Mouse (Mus musculus) kidney, adult 11 months (tissue): ENCODE measurements around the gene Gm21190.
"Not testable (repeated sequence)": the region's sequence is repeated elsewhere in the genome, so short reads cannot be mapped to it uniquely, and the experiment has no call there.

Experiments used
- DNase-seq: peaks from one replicate; pipeline ENCODE4 v3.0.0; 2022

The Gm21190 gene

DNA sequence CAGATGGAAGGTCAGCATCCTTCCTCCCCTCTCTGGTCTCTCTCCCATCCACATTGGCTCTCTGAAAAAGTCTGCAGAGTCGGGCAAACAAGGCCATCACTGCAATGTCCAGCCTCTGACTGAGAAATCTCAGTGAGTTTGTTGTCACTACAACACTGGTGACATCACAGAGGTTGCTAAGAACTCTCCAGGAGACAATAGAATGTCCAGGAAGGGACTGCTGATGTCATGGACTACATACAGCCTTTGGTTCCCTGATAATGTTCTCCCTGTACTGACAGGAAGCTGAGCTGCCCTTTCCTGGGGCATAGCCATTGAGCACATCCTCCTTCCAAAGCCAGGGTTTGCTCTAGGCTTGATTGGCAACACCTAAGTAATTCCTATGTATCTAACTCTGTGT is at the start of gene Gm21190:
TSS of gene Gm21190 (minus strand) at position 101 of the 400 bp plus-strand sequence.
- DNase-seq, result not testable (repeated sequence)

DNA sequence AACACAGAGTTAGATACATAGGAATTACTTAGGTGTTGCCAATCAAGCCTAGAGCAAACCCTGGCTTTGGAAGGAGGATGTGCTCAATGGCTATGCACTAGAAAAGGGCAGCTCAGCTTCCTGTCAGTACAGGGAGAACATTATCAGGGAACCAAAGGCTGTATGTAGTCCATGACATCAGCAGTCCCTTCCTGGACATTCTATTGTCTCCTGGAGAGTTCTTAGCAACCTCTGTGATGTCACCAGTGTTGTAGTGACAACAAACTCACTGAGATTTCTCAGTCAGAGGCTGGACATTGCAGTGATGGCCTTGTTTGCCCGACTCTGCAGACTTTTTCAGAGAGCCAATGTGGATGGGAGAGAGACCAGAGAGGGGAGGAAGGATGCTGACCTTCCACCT is 48.0 kb upstream of the Gm21190 start, which contains the start of gene Gm21083:
TSS of gene Gm21083 (plus strand) at position 301 of the 400 bp plus-strand sequence.
- not testable (repeated sequence) for DNase-seq

DNA sequence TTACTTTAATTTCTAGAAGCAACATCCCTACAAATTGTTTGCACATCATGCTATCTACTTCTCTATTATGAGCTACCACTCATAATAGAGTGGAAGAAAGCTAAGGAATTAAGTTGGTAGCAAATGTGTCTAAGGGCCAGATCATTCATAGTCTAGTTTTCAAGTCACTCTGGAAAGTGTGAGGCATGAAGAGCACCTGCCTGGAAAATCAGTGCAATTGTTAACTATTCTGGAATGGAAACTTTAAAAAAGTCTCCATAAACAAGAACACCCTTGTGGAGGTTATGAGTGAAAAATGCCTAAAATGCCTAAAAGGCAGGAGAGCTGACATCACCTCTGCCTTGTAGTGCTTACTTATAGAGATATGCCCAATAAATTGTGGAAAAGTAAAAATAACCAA is 44.7 kb upstream of the Gm21190 start:
- not testable (repeated sequence) for DNase-seq

DNA sequence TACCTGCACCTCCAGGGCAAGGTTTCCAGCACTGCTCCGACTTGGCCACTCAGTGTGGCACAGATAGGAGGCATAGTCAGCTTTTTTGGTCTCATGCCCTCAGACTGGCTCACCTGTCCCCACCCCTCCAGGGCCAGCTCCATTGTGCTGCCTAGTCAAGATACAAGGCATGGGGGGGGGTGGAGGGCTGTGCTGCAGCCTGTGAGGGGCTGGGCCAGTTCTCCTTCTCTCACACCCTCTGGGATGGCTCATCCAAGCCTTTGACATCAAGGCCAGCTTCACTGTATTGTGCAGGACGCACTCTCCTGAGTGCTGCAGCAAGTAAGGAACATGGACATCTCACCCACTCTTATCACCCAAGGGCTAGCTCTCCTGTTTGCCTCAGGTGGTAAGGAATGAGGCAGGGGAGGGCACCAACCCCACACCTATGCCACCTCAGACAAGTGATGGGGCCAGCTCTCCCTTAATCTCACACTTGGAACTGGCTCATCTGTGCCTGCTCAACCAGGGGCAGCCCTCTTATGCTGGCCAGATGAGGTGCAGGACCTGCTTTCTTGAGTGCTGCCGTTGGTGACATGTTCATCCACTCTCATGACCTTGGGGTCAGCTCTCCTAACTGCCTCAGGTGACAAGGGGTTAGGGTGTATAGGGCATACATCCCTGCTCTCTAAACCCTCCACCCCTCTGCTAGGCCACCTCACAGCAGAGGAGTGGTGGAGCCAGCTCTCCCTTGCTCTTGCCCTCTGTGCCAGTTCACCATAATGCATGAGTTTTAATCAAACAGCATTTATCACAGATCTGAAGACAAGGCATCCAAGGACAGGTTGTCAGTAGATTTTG is 32.6 kb upstream of the Gm21190 start:
- DNase-seq, result not testable (repeated sequence)

DNA sequence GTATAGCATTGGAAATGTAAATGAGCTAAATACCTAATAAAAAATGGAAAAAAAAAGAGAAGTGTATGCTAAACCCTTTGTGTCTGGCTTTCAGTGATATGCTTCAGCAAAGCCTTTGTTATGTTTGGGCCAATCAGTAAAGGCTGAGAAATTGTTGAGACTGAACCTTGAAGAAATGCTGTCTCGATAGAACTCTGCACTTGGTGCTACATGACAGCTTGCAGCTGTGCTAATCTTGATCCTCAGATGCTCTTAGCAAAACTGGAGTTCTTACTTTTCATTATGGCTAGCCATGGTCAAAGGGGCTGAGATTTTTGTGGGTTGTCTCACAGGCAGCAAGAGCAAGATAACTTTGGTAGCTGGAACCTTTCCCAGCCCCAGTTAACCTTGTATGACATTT is 29.6 kb upstream of the Gm21190 start:
- DNase-seq, result not testable (repeated sequence)

DNA sequence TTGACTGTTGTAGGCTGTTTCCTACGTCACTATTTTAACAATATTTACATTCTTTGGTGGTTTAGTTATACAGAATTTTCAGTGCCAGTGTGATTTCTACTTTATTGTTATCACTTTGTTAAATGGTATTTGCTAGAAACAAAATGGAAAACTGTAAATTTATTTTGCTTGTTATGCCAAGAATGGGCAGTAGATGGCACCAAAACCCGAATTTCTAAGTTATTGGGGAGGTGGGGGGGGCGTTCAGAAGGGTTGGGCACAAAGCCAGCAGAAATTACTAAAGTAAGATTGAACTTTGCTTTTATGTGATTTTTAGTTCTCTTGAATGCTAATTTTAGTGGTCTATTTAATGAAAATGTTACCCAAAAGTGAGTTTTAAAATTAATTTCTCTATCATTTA is 20.6 kb upstream of the Gm21190 start:
- DNase-seq, result not testable (repeated sequence)

DNA sequence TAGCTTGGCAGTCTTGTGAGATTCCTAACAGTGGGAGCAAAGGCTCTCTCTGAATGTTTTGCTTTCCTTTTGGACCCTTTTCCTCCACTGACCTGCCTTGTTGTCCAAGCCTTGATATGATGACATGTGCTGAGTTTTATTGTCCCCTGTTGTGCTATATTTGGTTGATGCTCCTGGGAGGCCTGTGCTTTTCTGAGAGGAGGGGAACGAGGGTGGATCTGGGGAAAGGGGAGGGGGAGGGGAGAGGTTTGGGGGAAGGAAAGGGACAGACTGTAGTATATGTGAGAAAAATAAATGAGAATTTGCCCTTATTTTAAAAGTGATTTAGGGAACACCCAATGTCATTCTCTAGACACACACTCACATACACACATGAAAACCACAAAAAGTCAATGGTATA is 20.1 kb upstream of the Gm21190 start:
- DNase-seq, result not testable (repeated sequence)

DNA sequence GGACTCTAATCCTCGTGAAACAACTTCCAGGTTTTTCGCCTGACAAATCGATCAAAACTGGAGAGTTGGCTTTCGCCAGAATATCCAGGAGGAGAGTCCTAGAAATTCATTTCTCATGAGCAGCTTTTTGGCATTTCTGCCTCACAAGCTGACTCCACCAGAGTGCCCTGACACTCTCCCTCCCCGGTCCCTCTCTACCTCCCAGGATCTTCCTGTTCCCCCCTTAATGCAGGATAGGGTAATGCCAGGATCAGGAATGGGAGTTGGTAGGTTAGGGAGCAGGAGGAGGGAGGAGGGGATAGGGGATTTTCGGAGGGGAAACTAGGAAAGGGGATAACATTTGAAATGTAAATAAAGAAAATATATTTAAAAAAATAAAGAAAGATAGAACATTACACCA is 19.6 kb upstream of the Gm21190 start:
- not testable (repeated sequence) for DNase-seq

DNA sequence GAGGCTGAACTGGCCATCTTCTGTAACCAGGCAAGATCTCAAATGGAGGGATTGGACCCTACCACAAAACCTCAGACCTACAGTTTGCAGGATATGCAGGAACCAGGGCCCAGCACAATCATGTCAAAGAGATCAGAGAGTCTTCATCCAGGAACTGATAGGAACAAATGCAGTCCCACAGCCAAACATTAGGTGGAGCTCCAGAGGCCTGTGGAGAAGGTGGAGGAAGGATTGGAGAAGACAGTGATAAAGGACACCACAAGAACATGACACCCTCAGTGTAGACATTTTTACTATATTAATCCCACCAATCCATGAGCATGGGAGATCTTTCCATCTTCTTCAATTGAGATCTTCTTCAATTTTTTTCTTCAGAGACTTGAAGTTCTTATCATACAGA is 6.6 kb downstream of the Gm21190 start:
- DNase-seq, result not testable (repeated sequence)

DNA sequence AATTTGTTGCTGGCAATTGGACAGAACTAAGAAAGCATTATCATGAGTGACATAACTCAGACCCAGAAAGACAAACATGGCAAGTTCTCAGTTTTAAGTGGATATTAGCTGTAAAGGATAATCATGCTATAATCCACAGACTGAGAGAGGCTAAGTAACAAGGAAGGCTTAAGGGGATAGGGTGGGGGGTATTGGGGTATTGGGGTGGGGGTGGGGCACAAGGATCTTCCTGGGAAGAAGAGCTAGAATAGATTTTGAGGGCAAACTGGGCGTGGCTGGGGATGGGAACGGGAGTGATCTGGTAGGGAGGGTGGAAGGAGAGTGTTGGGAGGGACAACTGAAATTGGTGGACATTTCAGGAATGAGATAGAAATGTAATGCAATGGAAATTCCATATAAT is 7.0 kb downstream of the Gm21190 start:
- DNase-seq, result not testable (repeated sequence)

DNA sequence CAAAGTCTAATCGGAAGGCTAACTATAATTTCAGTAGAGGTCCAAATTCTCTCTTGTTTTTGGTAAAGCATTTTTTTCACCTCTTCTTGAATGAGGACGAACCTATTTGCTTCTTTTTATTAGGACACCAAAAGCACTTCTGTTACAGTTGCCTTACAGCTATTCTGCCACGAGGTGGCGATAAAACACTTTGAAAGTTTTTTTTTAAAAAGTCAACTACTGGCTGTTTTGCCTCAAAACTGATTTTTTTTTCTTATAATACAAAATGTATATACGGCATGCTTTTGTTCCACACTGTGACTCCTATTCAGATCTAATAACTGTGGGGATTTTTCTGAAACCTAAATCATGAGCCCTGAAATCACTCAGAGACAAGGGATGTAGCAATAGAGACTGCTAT is 8.6 kb downstream of the Gm21190 start:
- not testable (repeated sequence) for DNase-seq

DNA sequence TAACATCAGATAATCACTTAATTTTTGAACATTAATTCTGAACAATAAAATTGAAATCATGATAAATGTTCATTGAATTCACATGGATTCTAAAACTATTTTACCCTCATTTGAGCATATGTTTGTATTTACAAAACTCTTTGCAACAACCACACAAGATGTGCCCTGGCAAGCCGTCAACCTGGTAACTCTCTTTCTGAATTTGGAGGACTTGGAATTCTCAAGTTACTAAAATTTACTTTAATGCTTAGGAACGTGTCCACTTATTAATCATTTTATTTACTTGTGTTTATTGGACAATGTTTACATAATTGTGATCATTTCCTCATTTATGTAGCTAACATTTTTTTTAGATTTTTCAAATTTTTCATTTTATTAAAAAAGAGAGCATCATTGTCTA is 11.9 kb downstream of the Gm21190 start:
- not testable (repeated sequence) for DNase-seq

DNA sequence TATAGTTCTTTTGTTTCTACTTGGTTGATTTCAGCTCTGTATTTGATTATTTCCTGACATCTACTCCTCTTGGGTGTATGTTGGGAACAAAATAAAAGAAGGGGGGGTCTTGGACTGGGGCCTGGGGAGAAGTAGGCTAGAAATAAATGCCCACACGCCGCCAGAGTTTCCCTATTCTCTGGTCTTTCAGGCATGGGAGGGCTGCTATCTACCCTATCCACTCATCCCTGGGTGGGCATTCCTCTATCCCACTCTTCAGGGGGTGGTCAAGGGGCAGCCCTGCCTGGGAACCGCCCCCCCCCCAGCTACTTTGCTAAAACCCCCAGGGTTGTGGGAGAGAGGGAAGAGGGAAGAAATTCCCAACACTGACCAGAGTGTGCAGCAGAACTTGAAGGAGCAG is 16.8 kb downstream of the Gm21190 start:
- not testable (repeated sequence) for DNase-seq

DNA sequence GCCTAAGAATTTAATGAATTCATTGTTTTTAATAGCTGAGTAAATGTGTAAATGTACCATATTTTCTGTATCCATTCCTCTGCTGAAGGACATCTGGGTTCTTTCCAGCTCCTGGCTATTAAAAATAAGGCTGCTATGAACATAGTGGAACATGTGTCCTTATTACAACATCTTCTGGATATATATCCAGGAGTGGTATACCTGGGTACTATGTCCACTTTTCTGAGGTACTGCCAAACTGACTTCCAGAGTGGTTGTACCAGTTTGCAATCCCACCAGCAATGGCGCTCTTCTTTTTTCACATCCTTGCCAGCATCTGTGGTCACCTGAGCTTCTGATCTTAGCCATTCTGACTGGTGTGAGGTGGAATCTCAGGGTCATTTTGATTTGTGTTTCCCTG is 19.1 kb downstream of the Gm21190 start:
- not testable (repeated sequence) for DNase-seq

DNA sequence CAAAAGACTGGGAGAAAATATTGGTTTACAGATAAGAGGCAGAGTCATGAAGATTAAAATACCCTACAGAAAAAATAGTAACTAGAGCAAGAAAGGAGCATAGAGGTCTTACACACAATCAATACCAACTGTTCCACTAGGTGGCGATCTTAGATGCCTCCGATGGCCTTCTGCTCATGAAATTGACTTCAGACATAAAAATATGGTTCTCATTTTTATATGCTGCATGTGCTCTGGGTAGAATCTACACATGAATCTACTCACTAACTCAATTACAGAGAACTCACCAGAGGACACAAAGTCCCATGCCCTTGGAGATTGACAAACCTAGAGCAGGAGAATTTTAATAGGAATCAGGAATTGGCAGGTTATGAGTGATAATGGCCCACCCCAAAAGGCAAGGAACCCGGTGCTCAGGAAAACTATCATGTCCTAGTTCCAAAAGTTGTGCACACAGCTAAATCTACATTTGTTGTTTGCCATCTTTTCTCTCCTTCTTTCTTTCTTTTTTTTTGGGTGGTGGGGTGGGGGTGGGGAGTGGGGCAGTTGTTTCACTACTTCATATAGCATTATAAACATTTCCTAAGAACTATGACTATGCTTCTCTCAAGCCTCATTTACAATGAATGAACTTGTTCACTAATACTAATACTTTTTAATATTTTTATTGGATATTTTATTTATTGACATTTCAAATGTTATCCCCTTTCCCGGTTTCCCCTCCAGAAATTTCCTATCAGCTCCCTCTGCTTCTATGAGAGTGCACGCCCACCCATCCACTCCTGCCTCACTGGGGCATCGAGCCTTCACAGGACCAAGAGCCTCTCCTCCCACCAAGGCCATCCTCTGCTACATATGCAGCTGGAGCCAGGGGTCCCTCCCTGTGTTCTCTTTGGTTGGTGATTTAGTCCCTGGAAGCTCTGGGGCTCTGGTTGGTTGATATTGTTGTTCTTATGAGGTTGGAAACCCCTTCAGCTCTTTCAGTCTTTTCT is 20.3 kb downstream of the Gm21190 start:
- not testable (repeated sequence) for DNase-seq

DNA sequence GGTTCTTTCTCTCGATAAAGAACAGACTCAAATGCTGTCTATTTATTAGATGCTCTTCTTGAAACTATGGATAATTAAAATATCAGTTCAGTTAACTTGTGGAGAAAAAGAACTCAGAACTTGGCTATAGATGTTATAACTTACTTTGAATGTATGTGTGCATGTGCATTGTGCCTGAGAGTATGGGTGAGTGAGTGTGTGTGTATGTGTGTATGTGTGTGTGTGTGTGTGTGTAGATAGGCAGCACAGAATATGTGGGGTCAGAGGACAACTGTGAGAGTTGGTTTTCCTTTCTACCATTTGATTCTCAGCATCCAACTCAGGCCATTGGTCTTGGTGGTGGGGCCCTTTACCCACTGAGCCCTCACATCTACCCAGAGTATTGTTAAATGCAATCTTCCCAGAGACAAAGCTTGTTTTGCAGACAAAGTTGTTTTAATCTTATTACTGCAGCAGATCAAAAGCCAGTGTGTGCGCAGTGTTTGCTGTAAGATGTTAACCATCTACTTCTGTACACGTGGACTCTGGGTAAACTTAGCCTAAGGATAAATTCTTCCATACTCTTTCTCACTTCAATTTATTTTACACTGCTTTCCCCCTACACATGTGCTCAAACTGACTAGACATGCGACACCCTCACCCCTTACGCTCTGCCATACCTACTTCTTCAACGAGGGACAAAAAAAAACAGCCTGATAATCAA is 21.1 kb downstream of the Gm21190 start:
- not testable (repeated sequence) for DNase-seq

DNA sequence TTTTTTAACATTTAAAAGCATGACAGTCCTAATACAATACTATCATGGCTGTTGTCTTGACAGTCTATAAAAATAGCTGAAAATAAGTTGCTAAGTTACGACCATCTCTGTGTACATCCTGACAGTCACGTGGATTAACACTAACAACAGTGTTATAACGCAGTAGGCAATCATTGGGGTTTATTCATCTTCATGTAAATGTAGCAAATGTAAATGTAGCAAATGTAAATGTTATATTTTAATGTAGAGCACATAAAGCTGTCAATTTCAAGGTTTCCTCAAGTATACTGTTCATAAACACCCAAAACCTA is 21.8 kb downstream of the Gm21190 start:
- no peak for DNase-seq

DNA sequence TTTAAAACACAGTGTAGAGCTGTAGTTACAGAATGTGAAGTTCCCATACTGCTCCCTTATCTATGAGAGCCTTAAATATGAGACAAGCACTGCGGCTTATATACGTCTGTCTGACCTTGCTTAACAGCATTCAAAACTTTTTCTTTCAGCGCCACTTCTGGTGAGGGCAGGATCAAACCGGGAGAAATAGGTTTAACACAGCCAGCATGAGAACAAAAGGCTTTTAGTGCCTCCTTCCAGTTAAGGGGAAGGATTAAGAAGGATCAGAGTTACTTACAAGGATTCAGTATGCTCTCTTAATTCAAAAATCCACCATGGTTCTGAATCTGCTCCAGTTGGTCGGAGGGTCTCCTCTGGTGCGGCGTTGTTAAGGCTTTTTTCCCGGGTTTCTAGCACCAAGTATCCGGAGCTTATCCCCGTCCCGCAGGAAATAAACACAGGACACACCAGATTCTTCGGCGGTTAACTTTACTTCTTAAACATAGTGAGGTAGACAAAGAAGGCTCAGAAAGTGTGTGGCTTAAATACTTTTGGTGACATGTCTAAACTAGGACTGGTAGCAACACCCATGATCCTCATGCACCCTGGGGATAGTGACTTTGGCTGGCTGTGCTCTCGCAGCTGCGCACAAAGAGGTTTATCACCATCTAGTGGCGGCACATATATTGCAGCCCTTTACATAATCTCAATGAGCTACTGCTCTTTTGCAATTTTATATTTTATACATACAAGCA is 22.3 kb downstream of the Gm21190 start:
- DNase-seq, result no peak

DNA sequence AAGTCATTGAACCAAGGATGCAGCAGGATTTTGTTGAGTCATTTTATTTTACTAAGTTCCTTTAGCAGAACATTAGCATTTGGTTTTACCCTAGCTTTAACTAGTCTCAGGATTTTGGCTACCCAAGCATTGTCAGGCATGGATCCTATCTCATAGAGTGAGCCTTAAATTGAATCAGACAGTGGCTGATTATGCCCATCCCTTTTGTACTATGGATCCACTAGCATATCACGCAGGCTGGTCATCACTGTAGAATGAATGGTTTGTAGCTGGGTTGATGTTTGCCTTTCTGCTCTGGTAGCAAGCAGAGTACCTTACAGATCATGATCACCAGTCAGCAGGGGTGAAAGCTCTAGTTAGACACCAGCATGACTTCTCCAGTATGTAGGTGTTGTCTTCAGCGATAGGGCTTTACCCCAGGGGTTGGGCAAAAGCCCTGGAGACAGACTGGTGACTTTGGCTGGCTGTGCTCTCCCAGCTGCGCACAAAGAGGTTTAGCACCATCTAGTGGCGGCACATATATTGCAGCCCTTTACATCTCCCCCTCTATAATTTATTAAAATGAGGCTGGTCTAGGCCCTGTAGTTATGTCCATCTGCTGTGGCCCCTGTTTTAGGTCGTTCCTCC is 30.1 kb downstream of the Gm21190 start:
- DNase-seq, result peak; percentile 16

DNA sequence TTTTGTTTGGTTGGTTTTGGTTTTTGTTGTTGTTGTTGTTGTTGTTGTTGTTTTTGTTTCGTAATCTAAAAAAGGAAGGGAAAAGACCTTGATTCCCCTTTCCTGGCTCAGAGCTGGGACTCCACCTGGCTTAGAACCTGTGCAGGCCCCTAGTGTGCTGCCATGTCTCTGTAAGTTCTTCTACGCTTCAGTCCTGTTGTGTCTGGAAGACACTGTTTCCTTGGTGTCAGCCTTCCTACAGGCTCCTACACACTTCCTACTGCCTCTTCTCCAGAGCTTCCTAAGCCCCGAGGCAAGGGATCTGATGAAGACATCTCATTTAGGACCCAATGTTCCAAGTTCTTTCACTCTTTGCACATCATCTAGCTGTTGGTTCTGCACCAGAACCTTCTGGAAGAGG is 30.7 kb downstream of the Gm21190 start:
- DNase-seq, result not testable (repeated sequence)

DNA sequence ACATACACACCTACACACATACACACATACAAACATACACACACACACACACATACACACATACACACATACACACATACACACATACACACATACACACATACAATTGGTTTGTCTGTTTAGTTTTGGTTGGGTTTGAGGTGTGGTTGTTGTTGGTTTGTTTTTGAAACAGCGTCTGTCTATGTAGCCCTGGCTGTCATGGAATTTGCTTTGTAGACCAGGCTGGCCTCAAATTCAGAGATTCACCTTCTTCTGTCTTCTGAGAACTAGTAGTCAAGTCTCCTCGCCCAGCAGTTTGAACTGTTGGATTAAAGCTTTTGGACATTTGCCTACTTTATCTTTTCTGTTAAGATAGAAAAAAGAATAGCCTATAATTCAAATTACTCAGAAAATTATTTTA is 38.1 kb downstream of the Gm21190 start:
- not testable (repeated sequence) for DNase-seq

DNA sequence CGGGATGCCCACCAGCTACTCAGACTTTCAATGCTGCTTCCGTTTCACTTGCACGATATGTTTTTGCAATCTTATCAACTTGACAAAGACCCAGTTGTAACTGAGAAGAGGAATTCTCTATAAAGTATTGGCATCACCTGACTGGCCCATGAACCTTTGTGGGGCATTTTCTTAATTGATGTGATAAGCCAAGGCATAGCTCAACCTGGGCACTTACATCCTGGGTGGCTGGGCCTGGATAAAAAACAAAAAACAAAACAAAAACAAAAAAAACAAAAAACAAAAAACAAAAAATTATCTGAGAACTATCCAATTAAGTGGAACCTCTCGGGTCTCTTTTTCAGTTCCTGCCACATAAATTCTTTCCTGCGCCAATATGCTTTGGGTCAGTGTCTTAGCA is 40.3 kb downstream of the Gm21190 start:
- DNase-seq, result no peak
